Mouse (Mus musculus): Measurements from ENCODE around the gene Irak2. TPM values are rescaled to one million over a fixed set of nuclear protein-coding genes. Genes with fewer than 3 reads are reported as not detected.

Gene Irak2
- polyA plus RNA-seq, 1 experiment from 2014 or later, result 4.5 TPM

DNA sequence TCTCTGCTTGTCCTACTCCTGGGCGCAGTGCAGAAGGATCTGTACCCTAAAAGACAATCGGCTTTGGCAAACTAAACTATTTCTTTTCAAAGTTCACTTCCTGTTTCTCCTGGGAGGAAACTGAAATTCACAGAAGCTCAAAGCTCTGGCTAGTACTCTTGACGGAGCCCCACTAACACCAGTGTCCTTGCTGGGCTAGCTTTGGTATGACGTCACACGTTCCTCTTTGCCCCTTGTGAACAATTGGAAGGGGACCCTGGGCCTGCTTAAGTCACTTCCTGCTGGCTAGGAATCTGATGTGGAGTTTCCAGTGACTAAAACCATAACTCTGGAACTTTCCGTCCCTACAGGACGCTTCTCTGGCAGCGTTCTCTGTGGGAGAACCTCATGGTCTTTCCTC, 6.5 kb downstream of the Irak2 start:
- Histone ChIP-seq H3K4me1 (peaks cover 5% of the 10 kb centered on the region), H3K9me3 (no peaks in the 10 kb centered on the region), H3K4me3 (no peak overlapping the region), H3K36me3 (replicated peaks) (no peaks in the 10 kb centered on the region), H3K27ac (replicated peaks) (no peak overlapping the region), H3K27me3 (replicated peaks; ENCODE audit: low read depth, poor library complexity, severe bottlenecking) (no peaks in the 10 kb centered on the region)
- WGBS, result 86% methylated on average over 8 of the region's 8 CpGs
- no peak for DNase-seq (ENCODE audit: low spot score)

DNA sequence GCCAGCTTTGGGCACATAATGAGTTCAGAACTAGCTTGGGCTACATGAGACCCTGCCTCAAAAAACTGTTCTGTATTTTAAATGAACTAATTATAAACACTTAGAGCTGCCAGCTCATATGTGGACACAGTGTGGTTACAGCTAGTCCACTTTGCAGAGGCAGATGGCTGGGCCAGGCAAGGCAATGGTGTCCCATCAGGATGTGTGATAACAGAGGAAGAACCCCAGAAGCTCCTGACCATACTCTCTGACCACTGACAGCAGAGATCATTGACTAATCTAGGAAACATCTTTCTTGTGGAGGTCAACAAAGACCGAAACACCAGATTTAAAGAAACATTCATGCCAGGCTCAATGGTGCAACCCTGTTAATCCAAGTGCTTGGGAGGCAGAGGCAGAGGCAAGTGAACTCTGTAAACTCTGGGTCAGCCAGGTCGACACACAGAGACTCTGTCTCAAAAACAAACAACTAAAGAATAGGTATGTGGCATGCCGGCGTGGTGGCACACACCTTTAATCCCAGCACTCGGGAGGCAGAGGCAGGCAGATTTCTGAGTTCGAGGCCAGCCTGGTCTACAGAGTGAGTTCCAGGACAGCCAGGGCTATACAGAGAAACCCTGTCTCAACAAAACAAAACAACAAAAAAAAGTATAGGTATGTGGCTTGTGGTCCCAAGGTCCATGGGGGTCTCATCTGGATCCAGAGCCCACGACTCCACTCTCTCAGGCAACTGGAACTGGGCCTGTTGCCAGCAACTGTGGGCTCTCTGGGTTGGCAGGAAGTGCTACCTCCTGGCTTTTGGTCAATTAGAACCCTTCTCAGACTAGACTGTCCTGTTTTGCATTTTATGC, 11.3 kb downstream of the Irak2 start:
- 87% methylated on average over 7 of the region's 7 CpGs for whole genome bisulfite sequencing
- no peaks in the 10 kb centered on the region for H3K9me3 ChIP-seq
- H3K4me3 ChIP-seq, result no peak overlapping the region
- no peaks in the 10 kb centered on the region for H3K27me3 ChIP-seq (replicated peaks; ENCODE audit: low read depth, poor library complexity, severe bottlenecking)
- H3K36me3 ChIP-seq (replicated peaks), result no peaks in the 10 kb centered on the region
- H3K4me1 ChIP-seq, result peaks cover 5% of the 10 kb centered on the region
- H3K27ac ChIP-seq (replicated peaks), result no peak overlapping the region
- no peak for DNase-seq (ENCODE audit: low spot score)

DNA sequence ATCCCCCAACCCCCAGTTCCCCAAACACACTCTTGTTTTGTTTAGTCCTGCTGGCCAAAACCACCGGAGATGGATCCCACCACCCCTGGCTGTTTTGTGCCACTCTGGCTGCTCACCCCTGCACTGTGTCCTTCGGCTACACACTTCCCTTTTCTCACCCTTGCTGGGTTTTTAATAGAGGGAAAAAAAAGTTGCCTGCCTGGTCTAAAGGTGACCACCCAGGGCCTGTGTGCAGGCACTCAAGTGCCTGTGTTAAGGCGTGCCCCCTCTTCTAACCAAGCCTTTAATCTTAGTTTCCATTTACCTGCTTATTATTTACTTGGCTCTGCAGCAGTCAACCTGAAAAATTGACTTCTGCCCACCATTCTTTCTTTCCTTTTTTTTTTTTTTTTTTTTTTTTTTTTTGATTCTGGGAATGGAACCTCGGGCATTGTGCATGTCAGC, 12.0 kb downstream of the Irak2 start:
- H3K4me3 ChIP-seq, result no peak overlapping the region
- H3K27me3 ChIP-seq (replicated peaks; ENCODE audit: low read depth, poor library complexity, severe bottlenecking), result no peaks in the 10 kb centered on the region
- WGBS, result 81% methylated on average over 4 of the region's 4 CpGs
- H3K36me3 ChIP-seq (replicated peaks), result no peaks in the 10 kb centered on the region
- peaks cover 5% of the 10 kb centered on the region for H3K4me1 ChIP-seq
- H3K9me3 ChIP-seq, result no peaks in the 10 kb centered on the region
- DNase-seq (ENCODE audit: low spot score), result no peak
- no peak overlapping the region for H3K27ac ChIP-seq (replicated peaks)

DNA sequence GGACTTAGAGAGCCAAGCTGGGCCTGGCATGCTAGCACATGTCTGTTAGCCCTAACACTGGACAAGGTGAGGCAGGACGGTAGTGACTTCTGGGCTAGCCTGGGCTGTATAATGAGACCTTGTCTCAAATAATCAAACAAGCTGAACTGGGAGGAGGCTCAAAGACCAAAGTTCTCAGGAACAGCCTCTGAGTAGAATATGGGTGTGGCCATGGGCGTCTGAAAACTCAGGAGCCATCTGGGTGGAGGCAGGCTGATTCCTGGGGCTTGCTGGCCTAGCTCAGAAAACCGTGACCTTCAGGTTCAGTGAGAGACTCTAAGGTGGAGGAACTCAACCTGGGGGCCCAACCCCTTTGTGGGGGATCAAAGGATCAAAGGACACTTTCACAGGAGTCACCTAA, 13.4 kb downstream of the Irak2 start:
- no peaks in the 10 kb centered on the region for H3K9me3 ChIP-seq
- H3K27ac ChIP-seq (replicated peaks), result no peak overlapping the region
- H3K4me1 ChIP-seq, result peaks cover 5% of the 10 kb centered on the region
- no peak for DNase-seq (ENCODE audit: low spot score)
- no peak overlapping the region for H3K4me3 ChIP-seq
- 72% methylated on average over 3 of the region's 3 CpGs for WGBS
- no peaks in the 10 kb centered on the region for H3K36me3 ChIP-seq (replicated peaks)
- no peaks in the 10 kb centered on the region for H3K27me3 ChIP-seq (replicated peaks; ENCODE audit: low read depth, poor library complexity, severe bottlenecking)

DNA sequence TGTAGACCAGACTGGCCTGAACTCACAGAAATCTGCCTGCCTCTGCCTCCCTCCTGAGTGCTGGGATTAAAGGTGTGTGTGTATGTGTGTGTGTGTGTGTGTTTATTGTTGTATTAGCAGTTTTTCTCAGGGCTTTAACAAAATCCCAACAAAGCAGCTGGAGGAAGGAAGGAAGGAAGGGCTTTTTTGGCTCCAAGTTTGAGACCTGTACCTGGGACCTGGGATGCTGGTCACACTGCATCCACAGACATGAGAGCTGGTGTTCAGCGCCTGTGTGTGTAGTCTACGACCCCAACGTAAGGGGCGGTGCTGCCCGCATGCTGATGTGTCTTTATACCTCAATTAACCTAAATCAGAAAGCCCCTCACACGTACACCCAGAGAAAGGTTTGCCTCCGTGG, 15.3 kb downstream of the Irak2 start:
- Histone ChIP-seq H3K4me3 (no peak overlapping the region), H3K9me3 (no peaks in the 10 kb centered on the region), H3K27ac (replicated peaks) (no peak overlapping the region), H3K4me1 (peaks cover 11% of the 10 kb centered on the region), H3K36me3 (replicated peaks) (no peaks in the 10 kb centered on the region), H3K27me3 (replicated peaks; ENCODE audit: low read depth, poor library complexity, severe bottlenecking) (no peaks in the 10 kb centered on the region)
- DNase-seq (ENCODE audit: low spot score), result no peak
- WGBS, result 93% methylated on average over 7 of the region's 7 CpGs

DNA sequence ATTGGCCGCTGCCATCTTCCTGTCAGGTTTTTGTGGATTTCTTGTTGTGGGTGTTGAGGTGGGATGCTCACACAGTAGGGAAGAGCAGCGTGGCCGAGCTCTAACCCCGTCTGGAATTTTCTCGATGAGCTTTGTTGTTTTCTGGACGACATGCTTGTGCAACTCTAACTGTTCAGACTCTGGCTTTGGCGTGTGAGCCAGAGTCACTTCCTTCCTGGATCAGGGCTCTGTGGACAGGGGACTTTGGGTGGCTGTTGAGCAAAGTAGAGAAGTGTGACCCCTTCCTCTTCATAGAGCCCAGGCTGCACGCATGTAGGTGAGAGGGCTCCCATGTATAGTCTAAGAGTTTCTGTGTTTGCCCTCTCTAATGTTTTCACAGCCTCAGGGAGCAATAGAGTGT, 15.8 kb downstream of the Irak2 start:
- DNase-seq (ENCODE audit: low spot score), result no peak
- Histone ChIP-seq H3K27ac (replicated peaks) (no peak overlapping the region), H3K4me1 (peaks cover 6% of the 10 kb centered on the region; the same call in 1 of the 2 replicates), H3K9me3 (no peaks in the 10 kb centered on the region), H3K4me3 (no peak overlapping the region), H3K36me3 (replicated peaks) (no peaks in the 10 kb centered on the region), H3K27me3 (replicated peaks; ENCODE audit: low read depth, poor library complexity, severe bottlenecking) (no peaks in the 10 kb centered on the region)
- WGBS, result 88% methylated on average over 8 of the region's 8 CpGs

DNA sequence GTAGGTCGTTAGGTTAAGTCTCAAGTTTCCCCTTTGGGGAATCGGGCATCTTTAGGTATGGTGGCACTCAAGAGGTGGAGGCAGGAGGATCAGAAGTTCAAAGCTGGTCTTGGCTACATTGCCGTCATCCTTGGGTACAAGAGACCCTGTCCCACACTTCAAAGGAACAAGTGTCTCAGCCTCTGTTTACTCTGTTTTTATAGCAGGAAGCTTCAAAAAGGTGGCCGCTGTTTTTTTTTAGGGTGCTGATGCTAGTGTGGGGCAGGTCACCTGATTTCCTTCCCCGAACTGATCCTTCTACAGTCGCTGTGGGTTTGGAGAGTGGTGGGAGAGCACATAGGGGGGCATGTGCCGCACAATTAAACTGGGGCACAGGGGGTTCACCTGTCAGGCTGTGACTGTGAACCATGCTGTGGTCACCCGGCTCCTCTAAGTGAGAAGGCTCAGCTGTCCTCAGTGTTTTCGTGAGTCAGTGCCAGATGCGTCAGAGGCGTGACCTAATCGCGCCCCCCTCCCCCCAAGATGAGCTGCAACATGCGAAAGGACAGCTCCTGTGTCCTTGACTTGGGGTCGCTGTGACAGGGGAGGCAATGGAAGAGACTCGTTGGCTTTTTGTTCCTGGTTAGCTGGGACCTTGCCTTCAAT, 16.6 kb downstream of the Irak2 start:
- WGBS, result 82% methylated on average over 16 of the region's 16 CpGs
- Histone ChIP-seq H3K27ac (replicated peaks) (no peak overlapping the region), H3K4me1 (0 out of 2 replicates have a peak, but pooled peaks cover 6% of the 10 kb centered on the region), H3K4me3 (no peak overlapping the region), H3K9me3 (no peaks in the 10 kb centered on the region), H3K27me3 (replicated peaks; ENCODE audit: low read depth, poor library complexity, severe bottlenecking) (no peaks in the 10 kb centered on the region), H3K36me3 (replicated peaks) (no peaks in the 10 kb centered on the region)
- DNase-seq (ENCODE audit: low spot score), result no peak

DNA sequence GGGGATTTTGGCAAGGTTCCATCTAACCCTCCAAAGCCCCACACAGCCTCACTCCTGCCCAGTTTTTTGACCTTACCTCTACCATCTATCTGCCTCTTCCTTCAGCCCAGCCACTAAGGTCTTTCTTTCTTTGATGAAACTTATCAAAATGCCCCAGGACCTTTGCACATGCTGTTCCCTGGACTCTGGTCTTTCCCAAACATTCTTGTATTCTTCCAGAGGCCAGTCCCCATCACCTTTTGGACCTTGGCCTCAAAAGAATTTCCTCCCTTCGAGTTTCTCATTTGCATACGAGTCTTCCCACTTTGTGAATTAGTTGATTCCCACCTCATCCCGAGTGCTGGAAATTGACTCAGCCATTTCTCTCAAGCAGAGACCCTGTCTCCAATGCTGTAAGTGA, 17.2 kb downstream of the Irak2 start:
- no peaks in the 10 kb centered on the region for H3K27me3 ChIP-seq (replicated peaks; ENCODE audit: low read depth, poor library complexity, severe bottlenecking)
- peaks cover 9% of the 10 kb centered on the region for H3K4me1 ChIP-seq
- no peaks in the 10 kb centered on the region for H3K36me3 ChIP-seq (replicated peaks)
- H3K4me3 ChIP-seq, result no peak overlapping the region
- H3K9me3 ChIP-seq, result no peaks in the 10 kb centered on the region
- DNase-seq (ENCODE audit: low spot score), result no peak
- H3K27ac ChIP-seq (replicated peaks), result no peak overlapping the region
- WGBS, result 93% methylated on average over 3 of the region's 3 CpGs

DNA sequence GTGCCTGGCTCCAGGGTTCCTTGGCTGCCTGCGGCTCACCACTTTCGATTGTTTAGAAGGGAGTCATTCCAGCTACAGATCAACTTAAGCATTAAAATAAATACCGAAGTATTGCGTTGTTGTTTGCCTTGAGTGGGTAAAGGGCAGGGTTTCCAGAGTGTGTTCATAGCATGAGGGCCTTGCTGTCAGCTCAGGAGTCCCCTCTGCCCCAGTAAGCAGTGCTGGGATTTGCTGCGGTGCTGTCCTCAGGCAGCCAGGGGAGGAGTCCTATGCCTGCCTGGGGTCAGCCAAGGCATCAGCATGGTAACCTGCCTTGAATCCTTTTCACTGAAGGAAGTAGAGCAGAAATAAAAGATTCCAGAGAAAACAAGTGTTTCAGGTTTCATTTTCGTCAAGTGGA, 18.6 kb downstream of the Irak2 start:
- Histone ChIP-seq H3K27ac (replicated peaks) (no peak overlapping the region), H3K9me3 (no peaks in the 10 kb centered on the region), H3K27me3 (replicated peaks; ENCODE audit: low read depth, poor library complexity, severe bottlenecking) (no peaks in the 10 kb centered on the region), H3K4me3 (no peak overlapping the region), H3K36me3 (replicated peaks) (no peaks in the 10 kb centered on the region), H3K4me1 (peaks cover 22% of the 10 kb centered on the region)
- no peak for DNase-seq (ENCODE audit: low spot score)
- 84% methylated on average over 6 of the region's 6 CpGs for whole genome bisulfite sequencing

DNA sequence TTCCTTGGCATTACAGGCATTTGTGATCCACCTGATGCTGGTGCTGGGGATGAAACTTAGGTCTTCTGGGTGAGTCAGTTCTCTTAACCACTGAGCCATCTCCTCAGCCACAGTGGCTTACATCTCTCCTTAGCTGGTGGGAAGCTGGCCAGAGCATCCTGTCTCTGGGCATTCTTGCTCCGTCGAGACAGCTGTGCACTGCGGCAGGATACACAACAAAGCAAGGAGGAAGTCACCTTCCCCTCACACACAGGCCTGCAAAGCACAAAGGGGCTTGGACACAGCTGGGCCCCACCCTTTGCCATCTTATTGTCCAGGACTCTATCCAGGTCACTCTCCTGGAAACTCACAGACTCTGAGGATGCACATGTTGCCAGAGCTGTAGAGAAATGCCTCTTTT, 20.0 kb downstream of the Irak2 start:
- H3K4me1 ChIP-seq, result peaks cover 25% of the 10 kb centered on the region
- H3K27me3 ChIP-seq (replicated peaks; ENCODE audit: low read depth, poor library complexity, severe bottlenecking), result no peaks in the 10 kb centered on the region
- no peaks in the 10 kb centered on the region for H3K36me3 ChIP-seq (replicated peaks)
- DNase-seq (ENCODE audit: low spot score), result no peak
- no peaks in the 10 kb centered on the region for H3K9me3 ChIP-seq
- 66% methylated on average over 3 of the region's 3 CpGs for WGBS
- no peak overlapping the region for H3K4me3 ChIP-seq
- H3K27ac ChIP-seq (replicated peaks), result no peak overlapping the region

DNA sequence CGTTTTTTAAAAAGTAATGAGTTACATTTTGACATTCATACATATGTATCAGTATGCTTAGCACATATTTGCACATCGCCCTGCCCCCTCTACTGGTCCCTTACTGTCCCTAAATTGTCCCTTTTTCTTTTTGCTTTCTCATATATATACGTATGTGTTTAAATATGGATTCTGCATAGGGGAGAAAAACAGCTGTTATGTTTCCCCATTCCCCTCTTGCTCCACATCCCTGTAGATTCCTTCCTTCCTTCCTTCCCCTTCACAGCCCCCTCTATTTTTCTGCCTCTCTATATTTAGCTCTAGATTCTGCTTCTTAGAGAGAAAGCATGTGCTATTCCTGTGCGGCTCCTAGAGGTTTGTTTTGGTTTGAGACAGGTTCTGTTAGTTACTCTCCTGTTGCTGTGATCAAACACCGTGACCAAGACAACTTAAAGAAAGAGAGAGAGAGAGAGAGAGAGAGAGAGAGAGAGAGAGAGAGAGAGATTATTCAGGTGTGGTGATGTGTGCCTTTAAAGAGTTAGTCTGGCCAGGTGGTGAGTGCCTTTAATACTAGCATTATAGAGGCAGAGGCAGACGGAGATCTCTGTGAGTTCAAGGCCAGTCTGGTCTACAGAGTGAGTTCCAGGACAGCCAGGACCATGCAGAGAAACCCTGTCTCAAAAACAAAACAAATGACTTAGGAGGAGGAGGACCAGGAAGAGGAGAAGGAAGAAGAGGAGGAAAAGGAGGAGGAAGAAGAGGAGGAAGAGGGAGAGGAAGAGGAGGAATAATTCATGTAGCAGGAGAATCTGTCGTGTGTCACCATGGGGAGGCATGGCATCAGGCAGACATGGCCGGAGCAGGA, 21.6 kb downstream of the Irak2 start:
- H3K27me3 ChIP-seq (replicated peaks; ENCODE audit: low read depth, poor library complexity, severe bottlenecking), result no peaks in the 10 kb centered on the region
- no peak overlapping the region for H3K27ac ChIP-seq (replicated peaks)
- no peak overlapping the region for H3K4me3 ChIP-seq
- peaks cover 25% of the 10 kb centered on the region for H3K4me1 ChIP-seq
- no peaks in the 10 kb centered on the region for H3K36me3 ChIP-seq (replicated peaks)
- DNase-seq (ENCODE audit: low spot score), result no peak
- H3K9me3 ChIP-seq, result no peaks in the 10 kb centered on the region
- 77% methylated on average over 8 of the region's 8 CpGs for WGBS

DNA sequence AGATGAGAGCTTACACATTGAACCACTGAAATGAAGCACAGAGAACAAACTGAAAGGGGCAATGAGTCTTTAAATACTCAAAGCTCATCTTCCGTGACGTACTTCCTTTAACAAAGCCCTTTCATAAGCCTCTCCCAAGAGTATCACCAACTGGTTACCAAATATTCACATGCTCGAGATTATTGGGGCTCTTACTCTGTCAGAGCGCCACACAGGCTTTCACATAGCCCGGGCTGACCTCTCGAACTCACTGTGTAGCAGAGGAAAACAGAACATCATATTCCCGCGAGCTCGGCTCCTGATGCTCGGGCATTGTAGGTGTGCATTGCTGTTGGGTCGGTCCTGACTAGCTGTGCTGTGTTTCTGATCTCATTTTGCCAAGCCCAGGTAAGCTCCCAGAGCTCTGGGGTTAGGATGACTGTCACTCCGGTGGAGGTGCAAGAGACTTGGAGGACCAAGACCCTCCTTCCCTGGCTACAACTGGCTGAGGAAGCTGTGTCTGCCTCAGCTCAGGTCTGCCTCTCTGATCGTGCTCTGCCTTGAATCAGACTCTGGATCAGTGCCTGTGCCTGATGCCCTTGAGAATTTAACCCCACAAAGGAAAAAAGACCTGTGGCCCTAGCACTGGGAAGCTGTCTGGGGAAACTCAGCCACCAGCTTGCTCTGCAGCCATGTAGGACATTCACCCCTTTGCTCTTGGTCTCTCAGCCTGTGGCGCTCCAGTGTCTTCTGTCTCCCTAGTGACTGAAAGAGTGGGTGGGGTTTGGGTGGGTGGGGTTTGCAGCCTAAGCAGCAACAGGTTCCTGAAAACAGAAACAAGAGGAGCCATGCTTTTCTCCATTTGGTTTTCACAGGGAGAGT, 22.5 kb downstream of the Irak2 start:
- DNase-seq (ENCODE audit: low spot score), result no peak
- Histone ChIP-seq H3K4me3 (no peak overlapping the region), H3K36me3 (replicated peaks) (no peaks in the 10 kb centered on the region), H3K9me3 (no peaks in the 10 kb centered on the region), H3K27ac (replicated peaks) (peak overlapping the region; percentile 44; the same call in 1 of the 2 replicates), H3K27me3 (replicated peaks; ENCODE audit: low read depth, poor library complexity, severe bottlenecking) (no peaks in the 10 kb centered on the region), H3K4me1 (peaks cover 25% of the 10 kb centered on the region)
- whole genome bisulfite sequencing, result 69% methylated on average over 14 of the region's 14 CpGs
